Mouse (Mus musculus) frontal cortex, postnatal 14 days (tissue): Measurements from ENCODE around the gene Clmn.

Experiments
- DNase-seq, 2 experiments: peaks; one replicate each; pipeline ENCODE4 v3.0.0; 2022; ENCODE audit warnings: low spot score in 2 of 2

Gene Clmn

DNA sequence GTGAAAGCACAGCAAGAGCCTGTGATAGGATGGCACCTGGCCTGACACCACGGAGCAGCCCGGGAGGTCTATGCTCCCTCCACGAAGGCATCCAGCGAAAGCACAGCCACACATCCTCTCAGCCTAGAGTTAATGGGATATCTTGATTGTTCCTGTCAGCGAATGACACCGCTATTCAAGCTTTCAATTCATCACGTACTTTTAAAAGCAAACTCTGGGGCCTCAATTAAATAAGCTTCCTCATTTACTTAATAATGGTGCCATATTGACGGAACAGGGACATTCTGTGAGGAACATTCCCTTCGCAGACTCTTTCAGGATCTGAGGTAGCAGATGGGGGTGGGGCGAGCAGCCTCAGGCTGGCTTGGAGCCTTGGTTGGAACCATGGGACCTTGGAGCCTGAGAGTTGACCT, 14.7 kb upstream of the Clmn start:
- DNase-seq, result no peak

DNA sequence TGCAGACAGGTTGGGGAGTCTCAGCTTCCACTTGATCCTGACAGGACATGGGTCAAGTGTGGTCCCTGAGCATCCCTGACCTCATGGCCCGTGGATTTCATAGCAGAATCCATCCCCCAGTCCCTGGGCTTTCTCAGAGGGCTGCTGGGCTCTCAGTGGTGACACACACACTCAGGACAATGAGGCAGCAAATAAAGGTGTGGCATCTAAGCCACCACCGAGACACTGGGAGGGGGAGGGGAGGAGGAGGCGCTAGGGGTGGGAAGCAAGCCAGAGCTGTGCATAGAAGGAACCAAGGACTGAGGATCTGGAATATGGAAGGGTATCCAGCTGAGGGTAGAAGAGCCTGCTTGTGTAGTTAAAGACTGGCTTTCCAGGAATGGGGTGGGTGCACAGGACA, 11.2 kb upstream of the Clmn start:
- no peak for DNase-seq

DNA sequence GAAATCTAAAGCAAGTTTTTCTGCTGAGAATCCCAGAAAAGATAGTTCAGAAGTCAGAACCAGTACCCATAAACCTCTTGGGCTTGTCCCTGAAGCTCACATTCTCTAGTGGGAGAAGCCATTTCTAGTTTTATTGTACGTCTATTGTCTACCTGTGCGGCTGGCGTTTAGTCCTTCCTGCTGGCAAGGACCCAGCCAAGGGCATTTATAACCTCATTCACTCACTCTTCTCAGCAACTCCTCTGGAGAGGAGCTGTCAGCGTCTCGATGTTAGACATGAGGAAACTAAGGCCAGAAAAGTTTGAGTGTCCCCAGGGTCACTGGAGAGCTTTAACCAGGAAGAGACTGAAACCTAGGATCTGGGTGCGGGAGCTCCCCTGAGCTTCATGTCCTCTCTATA, 7.1 kb upstream of the Clmn start:
- DNase-seq, result no peak

DNA sequence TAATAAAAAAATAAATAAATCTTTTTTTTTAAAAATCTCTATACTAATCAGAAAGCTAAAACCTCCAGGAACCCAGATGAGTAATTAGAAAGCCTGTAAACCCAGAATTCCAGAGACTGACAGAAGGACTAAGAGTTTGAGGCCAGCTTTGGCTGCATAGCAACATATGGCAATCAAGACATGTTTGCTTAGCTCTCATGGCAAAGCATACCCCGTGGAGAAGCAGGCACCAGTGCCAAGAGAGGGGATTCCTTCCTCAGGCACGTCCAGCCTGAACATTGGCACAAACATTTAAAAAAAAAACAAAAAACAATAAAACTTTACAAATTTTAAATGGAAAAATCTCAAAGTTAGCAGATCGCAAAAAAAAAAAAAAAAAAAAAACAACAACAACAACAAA, 4.9 kb upstream of the Clmn start:
- DNase-seq, result no peak

DNA sequence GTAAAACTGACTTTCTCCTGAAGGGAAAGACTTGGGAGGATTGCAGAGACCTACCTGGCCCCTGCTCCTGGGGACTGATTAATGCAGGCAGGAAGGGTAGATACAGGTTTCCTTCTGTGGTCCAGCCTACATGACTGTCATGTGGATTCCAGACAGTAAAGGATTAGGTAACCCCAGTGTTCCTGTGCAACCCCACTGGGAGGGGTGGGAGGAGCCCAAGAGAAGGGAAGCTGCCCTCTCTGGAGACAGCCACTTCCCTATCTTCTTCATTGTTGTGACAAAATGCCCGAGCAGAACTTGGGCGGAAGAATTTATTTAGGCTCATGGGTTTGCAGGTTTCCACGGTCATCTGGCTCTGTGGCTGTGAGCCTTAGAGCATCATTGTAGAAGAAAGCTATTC, 3.6 kb upstream of the Clmn start:
- no peak for DNase-seq

DNA sequence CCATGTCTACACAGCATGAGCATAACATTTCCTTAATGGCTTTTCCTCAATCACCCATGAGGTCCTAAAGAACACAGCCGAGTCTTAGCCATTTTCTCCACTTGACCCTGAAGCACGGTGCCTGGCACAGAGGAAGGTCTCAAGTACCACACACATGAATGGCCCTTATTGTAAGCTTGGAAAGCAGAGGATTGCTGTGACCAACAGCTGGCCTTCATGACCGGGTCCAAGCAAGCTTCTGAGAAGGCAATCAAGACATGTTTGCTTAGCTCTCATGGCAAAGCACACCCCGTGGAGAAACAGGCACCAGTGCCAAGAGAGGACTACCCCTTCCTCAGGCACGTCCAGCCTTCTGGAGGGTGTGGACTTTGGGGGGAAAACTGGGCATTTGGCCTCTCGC, 3.0 kb upstream of the Clmn start:
- no peak for DNase-seq

DNA sequence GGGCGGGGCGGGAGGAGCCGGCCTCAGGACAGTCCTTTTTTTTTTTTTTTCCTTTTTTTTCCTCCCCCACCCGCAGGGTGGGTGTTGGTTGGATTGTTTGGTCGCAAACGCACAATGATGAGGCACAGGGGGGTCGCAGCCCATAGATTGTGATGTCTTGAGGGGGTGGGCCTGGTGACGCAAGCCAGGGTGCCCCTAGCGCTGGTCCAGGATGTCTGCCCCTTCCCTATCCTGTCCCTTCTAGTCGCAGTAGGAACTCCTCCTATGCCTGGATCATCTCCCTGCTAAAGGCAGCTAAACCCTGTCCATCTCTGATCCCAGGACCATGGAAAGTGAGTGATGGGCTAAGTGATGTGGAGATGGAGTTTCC, 275 bp upstream of the Clmn start:
- no peak for DNase-seq

DNA sequence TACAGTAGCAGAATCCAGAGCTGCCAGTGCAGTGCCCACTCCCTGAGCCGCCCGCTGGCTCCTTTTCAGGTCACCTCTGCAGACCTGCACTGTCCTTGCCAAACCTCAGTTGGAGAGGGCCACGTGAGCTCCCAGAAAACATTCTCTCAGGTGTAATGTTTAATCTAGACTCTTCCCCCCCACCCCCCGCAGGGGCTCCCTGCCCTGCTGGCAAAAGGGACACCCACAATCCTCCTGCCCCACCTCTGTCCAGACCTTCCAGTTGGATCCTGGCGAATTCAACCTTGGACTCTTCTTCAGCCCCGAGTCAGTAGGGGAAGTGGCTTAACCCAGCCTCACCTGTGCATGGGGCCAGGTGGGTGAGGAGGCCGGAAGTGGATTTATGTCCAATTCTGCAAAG, 1.2 kb downstream of the Clmn start:
- DNase-seq, result no peak

DNA sequence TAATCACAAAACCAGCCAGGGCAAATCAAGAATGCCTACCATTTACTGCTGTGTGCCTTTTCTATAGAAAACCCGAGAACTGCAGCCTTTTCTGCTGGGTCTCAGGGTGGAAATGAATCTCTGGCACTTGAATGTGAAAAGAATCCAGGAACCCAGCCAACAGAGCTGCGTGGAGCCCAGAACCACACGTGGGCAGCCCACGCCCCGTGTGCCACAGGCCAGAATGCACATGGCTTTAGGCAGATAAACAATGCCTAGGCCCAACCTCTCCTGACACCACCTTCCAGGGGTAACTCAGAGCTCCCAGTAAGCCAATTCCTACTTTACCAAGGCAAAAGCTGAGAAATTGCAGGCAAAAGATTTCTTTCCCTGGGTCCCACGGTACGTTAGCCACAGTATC, 5.7 kb downstream of the Clmn start:
- DNase-seq, result no peak

DNA sequence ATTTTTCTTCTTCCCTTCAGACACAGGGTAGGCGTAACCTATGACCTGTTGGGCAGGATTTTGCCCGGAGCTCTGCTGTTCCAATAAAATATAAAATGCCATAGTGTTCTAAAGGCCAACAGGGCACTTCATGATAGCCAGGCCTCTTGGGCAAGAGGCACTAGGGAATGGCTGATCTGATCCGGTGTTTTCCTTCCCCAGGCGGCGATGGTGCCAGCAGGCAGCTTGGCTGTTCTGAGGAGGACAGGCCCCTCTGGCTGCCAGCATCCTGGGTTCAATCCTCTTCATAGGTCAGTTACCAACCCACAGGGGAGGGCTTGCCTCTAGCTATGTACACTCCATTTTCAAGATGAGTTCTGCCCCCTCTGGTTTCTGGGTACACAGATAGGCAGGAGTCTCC, 6.1 kb downstream of the Clmn start:
- no peak for DNase-seq

DNA sequence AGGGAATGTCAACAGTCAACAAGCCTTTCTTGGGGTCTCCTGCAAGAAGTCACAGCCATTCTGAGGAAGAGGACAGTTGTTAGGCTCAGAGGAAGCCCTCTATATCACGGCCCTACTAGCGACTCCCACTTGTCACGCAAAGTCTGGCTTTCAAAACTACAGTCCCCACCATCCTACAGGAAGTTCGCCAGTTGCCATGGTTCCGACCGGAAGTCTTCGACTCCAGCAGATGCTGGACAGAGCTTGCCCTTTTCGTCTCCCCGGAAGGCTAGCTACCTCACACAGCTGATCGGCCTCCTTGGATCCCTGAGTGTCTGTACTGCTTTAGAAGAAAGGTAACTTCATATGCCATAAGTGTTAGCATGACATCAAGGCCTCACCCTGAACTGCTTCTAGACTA, 7.3 kb downstream of the Clmn start:
- DNase-seq, result no peak

DNA sequence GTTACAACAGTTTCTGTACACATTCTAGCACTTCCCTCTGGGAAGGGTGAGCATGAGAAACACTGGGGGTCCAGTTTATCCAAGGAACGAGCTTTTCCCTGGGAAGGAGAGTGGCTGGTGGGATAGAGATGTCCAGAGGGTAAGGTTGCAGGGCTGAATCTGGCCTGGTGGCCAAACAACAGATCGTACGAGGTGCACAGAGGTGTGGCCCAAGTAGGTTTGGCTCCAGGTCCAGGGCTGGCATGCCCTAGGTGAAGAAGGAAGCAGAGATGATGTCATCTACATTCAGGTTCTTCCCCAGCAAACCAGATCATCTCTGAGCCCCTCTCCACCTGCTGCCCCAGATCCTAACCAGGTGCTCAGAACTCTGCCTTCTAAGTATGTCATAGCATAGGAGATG, 8.3 kb downstream of the Clmn start:
- DNase-seq, result no peak

DNA sequence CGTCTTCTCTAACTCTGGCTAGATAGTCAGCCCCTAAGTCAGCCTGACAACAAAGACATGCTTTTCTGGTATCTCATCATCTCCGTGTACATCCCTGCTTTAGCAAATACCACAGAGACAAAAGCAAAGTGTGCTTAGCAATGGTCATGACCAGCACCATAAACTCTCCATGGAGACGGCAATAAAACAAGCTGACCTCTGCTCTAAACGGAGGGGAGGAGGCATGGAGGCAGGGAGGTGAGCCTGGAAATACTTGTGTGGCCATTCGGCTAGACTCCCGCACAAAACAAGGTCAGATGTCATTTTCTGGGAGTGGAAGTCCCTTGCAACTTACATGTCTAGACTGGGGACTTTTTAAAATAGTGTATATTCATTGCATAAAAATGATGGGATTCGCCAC, 9.3 kb downstream of the Clmn start:
- DNase-seq, result no peak

DNA sequence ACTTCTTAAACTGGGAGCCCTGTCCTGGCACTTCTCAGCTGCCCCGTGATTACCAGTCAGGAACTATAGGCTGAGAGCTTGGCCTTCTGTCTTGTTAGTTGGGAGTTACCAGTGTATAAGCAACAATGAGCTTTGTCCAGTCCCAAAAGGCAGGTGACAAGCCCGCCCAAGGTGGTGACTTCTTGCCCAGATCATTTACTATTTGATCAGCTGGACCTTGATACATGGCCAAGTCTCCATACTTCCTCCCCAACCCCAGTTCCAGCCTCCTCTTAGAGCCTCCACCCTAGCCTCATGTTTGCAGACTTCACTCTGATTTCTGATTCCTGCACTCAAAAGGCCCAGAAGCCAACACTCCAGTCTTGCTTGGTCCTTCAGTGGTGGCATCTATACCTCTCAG, 10.1 kb downstream of the Clmn start:
- no peak for DNase-seq

DNA sequence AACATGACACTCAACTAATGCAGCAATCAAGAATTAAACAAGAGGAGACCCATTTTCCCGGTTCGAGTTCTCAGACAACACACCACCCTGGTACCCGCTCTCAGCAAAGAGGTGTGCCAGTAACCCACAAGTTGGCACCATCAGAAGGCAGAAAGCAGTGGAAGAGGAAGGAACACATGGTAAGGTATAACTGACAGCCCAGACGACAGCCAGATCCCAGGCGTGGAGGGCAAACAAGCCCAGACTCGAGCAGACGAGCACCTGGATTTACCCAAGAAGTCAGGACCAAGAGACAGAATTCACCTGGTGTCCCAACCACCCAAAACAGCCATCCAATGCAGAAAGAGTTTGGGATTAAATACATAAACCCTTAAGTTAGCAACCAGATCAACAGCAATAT, 11.5 kb downstream of the Clmn start:
- no peak for DNase-seq

DNA sequence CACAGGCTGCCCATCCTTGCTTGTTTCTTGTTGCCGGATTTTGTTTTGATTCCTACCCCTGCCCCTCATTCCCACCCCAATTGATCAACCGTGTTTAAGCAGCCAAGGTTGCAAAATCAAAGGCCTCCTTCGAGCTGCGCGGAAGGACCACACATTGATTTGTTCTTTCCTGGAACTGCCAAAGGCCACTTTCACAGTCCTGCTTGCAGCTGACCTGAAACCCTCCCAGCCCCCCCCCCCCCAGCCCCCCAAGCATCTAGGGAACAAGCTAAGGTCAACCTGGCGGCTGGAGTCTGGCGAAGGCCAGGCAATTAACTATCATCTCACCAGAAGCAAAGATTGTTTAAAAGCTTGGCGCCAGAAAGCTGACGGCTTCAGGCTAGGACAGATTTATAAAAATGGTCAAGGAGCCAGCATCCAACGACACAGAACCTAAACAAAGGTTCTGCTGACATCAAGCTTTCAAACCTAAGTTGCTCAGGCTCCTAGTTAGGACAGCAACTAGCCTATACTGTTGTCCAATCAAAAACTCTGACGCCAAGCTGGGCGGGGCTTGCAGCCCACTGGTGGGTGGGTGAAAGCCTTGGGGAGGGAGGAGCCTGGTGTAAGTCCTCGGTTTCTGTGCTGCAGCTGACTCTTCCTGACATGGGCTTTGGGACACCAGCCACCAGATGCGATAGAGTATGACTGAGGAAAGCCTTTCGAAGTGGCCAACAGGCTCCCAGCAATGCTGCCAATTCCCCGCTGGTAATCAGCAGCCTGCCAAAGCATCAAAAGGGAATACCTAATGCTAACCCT, 13.0 kb downstream of the Clmn start:
- no peak for DNase-seq

DNA sequence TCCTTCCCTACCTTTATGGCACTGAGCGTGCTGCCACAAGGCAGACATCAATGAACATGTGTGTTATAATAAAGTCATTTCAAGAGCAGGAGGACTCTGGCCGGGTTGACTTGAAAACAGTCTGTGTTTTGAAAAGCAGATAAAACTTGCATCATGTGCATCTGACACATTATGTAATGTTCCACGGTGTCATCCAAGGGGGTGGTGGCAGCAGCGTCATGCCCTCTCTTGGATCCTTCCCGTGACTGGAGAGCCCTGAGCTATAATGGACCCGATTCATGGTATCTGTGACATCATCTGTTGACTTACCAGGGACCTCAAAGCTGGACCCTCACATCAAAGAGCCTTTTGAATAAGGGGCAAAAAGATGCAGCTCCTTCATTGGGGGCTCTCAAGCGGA, 14.8 kb downstream of the Clmn start:
- no peak for DNase-seq

DNA sequence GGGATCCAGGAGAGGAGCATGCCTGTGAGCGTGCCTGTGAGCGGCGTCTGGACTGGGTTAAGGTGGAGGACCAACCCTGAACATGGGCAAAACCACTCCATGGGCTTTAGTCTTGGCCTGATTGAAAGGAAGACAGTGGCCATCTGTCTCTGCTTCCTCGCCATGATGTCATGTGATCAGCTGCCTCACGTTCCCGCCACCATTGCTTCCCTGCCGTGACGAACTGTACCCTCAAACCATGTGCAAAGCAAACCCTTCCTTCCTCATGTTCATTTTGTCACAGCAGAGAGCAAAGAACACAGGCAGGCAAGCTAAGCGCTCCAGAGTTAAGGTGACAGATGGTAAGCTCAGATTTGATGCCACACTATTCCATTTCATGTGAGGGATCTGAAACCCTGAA, 16.2 kb downstream of the Clmn start:
- no peak for DNase-seq

DNA sequence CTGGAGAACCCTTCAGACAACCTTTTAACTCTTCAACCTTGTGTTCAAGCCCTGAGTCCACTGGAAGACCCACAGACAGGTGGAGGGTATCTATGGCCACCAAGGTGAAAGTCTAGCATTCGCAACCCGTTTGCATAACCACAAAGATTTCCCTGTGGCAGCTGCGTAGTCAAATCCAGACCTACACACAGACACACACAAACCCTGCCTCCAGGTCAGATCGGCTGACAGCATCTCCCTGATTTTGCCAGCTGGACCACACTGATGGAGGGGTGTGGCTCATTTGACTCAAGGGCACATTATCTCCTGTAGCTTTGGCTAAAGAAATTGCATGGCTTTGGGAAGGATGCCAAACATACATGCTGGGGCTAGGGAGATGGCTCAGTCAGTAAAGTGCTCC, 17.6 kb downstream of the Clmn start:
- DNase-seq, result no peak

DNA sequence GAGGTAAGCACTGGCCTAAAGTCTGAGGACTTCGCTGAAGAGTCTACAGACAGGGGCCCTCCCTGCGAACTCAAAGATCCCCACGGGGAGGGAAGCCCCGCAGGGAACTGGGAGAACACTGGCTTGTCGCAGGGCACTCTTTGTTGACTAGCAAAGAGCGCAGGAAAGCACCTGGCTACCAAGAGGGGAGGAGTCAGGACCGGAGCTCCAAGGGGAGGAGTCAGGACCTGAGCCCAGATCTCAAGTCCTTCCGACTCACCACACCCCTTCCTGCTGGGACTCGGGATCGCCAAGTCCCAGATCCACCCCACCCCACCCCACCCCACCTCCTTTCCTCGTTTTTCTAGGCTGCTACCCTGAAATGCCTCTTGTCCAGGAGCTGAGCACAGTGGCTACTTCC, 19.2 kb downstream of the Clmn start:
- no peak for DNase-seq

DNA sequence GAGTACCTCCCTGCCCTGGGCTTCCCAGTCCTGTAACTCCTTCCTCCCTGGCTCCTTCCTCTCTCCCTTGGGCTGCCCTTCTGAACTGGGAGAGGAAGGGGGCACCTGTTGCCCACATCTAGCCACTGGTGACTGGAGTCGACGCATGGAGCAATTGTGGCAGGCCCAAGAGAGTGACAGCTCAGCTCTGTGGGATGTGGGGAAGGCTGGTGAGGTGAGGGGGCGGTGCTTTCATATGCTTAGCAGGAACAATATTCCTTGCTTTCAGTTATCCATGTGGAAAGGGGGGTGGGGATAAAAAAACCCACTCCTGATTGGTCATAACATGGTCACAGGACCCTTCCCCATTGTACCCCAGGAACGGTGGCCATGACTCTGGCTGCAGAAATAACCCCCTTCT, 19.9 kb downstream of the Clmn start:
- no peak for DNase-seq

DNA sequence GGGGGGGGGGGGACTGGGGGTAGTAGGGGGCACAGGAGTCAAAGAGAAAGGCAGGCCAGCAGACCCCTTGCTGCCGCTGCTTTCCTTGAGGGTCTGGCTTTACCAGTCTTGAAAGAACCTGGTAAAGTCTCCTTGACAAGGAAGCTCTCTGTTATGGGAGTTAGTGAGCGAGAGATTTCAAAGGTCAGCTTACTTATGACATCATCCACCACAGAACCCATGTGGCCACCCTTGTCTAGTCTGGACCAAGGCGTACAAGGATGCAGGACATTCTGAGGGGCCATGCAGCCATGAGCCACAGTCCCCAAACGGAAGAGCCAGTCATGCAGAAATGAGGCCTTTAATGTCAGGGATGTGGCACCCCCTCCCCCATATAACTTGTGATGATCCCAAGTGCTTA, 20.6 kb downstream of the Clmn start:
- DNase-seq, result no peak

DNA sequence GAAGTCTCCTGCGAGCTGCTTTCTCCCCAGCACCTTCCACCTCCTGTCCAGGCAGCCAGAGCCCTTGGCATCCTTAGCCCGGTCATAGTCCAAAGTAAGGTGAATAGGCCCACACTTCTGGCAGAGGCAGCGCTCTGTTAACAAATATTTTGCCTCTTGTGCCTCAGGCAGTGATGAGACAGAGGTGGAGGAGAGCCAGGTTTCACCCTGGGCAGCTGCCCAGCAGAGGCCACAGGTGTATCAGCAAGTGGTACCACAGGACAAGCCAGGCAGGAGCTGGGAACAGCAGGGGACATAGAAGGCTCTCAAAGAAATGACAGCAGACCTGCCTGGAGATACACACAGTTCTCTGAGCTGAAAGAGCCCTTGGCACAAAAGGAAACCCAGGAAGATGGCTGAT, 23.6 kb downstream of the Clmn start:
- DNase-seq, result no peak

DNA sequence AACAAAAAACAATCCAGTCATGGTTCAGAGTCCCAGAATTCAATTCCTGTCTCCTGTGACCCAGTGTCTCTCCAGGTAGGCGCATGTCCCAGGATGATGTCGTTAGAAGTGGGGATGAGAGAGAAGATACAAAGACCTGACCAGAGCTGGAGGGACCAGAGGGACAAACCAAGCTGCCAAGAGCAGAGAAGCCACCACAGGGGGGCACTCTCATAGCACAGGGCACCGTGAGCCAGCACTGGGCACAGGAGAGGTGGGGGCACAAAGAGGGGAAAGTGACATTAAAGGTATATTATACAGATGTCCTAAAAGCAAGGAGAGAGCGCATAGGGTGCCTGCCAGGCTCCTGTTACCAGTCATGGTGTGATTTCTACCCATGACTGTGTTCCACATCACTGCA, 25.9 kb downstream of the Clmn start:
- DNase-seq, result no peak

DNA sequence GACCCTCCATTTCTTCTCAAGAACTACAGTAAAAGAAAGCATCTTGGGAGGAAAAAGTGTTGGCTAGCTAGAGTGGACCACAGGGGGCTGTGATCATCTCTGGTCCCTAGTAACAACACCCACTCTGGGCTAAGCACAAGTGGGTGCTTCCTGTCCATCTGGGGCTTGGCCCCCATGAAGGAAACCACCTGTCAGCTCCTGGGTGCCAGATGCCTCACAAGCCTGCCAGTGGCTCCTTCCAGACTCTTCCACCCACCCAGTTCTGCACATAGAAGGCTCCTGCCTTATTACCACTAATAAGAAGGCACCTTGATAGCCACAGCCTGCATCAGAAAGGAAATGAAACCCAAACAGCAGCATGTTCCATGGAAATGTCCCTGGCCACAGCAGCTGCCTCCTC, 26.4 kb downstream of the Clmn start:
- DNase-seq, result no peak
